Mouse (Mus musculus) layer of hippocampus, adult 18-20 months (tissue): ENCODE data around the gene Unc93b1. TPM values are rescaled to one million over a fixed set of nuclear protein-coding genes. Genes with fewer than 3 reads are reported as not detected.

Experiments
- DNase-seq, 2 experiments: peaks; one replicate each; pipeline ENCODE4 v3.0.0; 2022; ENCODE audit warnings: low spot score in 2 of 2
- total RNA-seq, 2 experiments: library from RNA; stranded (reverse); gene quantifications; 2 replicates each; pipeline ENCODE4 v1.2.3; 2021

The Unc93b1 gene
- total RNA-seq, 2 experiments from 2014 or later, result 13.6 to 15.9 TPM

DNA sequence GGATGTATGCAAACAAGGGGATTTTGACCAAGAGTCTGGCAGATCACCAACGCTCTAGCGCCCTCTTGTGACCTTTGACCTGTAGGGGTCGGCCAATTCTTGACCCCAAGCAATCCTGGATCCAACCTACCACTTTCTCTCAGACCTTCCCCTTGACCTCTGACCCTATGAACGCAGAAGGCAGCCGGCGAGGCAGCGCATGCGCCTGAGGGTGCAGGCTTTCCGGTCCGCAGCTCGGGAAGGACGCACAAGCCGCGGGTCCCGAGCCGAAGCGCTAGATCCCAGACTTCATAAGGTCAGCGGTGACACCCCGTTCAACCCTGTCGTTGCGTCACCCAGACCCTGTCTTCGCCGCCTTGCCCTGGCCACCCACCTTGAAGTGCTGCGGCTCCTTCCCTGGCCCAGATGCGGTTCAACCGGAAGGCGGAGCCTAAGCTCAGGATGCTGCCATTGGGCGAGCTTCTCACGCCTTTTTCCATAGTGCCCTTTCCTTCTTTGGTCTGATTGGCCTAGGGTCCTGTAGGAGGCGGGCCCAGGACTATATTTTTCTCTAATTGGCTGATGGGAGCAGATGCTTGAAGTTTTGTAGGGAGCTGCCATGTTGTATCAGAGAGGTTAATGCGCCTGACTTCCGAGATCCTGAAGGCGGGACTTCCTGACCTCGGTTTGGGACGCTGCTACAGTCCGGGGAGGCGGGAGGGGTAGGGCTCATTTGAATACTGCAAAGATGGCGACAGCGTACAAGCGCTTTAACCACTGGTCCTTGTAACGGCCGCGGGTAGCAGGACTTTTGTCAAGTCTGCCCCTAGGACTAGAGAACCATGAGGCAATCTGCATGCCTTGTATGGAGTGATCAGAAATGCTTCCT lies 22.4 kb upstream of the Unc93b1 start, which contains the start of gene Ndufs8:
Ndufs8 (minus strand) TSS at position 438 of the 868 bp plus-strand sequence.
- peak; percentile 96 to 97 for DNase-seq

DNA sequence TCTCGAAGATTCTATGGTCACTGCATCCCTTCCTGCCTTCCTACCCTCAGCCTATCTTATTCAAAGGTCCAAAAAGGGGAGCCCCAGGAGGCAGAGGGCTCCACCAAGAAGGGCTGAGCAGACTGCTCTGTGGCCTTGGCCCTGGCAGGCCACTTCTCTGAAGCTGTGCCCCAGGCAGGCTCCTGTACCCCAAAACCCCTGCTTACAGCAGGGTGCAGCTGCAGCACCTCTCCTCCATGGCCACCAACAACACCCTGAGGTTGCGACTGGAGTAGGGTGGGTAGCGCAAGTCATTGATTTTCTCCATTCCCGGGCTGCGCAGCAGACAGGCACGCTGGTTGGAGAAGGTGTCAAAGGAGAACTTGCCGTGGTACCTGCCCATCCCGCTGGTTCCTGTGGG lies 21.3 kb upstream of the Unc93b1 start:
- DNase-seq, result no peak

DNA sequence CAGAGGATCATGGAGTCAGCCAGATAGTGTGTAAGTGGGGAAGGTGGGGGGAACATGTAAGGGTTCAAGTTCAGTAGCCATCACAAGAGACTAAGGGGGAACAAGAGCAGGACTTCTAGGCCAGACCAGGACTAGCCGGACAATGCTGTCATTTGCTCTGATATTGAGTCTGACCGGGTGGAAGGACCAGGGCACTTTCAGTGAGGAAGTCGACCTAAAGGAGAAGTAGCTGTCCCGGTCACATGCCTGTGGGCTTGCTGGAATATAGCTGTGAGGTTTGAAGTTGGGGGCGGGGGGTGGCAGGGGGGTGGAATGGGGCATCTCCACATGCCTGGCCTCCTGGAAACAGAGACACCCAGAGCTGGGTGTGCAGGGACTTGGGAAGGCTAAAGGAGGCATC lies 20.5 kb upstream of the Unc93b1 start:
- DNase-seq, result no peak

DNA sequence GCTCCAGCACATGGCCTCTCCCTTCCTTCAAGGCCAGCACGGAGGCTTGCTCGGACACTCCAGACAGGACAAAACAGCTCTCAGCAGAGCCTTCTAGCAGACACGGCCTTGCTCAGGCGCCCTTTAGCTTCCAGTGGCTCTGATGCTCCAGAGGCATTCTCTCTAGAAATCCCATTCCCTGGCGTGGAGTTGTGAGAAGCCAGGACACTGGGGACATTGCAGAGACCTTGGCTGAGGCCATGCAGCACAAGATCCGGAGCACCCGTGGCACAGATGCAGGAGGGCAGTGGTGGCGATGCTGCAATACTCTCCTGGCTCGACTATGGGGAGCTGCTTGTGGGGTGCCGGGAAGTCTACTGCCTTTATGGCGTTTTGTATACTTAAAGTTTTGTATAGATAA lies 18.3 kb upstream of the Unc93b1 start:
- DNase-seq, result no peak

DNA sequence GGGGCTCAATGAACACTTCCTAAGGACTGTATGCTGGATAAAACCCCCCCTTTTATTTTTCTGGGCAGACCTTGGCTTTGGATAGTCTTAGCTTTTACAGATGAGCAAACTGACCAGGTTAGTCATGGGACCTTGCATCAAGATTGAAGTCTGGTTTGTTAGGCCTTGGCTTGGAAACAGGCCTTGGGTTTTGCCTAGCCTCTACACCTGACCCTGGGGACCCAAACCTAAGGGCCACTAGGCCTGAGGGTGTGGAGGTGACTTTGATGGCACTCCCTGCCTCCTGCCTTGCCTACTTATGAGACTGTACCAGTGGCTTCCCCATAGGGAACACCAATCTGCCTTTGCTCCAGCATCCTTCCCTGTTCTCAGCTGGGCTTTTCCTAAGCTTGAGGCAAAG lies 15.1 kb upstream of the Unc93b1 start:
- DNase-seq, result no peak

DNA sequence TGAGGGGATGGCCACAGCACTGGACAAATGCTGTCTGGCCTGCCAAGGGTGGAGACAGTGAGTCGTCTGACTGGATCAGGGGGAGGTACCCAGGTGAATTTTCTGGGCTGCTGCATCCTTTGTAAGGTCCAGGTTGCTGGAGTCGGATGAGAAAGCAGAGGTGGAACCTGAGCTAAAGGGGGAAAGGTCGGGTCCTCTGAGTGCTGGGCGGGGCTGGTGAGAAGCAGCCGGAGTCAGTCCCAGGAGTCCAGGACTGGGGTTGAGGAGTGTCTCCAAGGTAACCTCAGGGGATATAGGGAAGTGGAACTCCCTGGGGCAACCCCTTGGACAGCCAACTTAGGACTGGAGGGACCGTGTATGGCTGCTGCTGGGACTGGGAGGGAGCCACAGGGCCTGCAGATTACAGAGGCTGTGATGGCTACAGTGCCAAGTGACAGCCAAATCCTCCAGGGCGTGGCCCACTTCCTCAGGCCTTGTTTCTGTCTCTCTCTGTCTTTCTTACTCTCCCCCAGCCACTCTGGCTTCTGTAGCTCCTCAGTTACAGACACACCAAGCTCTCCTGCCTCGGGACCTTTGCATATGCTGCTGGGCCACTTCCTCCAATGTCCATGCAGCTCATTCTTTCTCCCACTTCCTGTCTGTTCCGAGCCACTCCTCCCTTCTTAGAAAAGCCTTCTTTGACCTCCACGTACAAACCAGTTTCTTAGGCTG lies 12.2 kb upstream of the Unc93b1 start:
- no peak for DNase-seq

DNA sequence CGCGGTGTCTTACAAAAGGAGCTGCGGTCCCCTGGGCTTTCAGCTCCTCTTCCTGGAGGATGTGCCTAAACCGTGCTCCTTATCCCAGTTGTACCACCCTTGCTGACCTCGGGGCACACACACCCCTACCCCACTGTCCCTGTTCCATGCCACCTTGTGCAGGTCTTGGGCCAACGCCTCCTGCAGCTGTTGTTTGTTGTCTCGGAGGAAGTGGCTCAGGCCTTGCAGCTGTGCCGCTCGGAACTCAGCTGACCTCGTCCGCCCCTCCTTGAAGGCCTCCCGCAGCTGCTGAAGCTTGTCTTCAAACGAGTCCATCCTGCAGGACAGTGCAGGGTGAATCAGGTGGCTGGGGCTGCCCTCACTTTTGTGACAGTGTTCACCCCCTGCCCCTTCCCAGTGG lies 11.4 kb upstream of the Unc93b1 start:
- DNase-seq, result no peak

DNA sequence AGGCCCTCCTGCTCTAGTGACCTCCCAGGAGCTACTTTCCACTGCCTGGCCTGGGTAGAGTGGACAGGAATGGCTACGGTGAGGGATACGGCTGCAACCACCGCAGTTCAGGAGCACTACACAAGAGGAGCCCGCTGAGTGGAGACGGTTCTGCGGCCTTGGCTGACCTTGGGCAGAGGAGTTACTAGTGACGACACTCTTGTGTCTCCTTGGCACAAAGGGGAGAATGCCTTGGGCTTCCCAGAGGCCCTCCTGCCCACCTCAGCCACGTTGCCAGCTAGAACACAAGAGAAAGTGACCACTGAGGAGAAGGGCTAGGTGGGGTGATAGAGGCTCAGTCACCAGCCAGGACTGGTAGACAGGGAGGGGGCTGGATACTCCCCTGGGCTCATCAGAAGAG lies 10.8 kb upstream of the Unc93b1 start:
- DNase-seq, result no peak

DNA sequence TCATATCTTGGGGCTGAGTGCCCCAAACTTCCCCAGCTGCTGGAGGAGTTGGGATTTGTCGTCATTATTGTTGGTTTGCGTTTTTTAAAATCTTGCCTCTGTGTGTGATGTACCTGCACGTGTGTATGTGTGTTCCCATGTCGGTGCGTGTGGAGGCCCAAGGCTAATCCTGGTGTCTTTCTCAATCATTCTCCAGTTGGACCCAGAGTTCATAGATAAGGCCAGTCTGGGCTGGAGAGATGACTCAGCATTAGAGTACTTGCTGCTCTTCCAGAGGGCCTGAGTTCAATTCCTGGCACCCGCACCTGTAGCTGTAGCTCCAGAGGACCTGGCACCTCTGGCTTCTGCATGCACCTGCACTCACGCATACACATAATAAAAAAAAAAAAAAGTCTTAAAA lies 10.1 kb upstream of the Unc93b1 start:
- no peak for DNase-seq

DNA sequence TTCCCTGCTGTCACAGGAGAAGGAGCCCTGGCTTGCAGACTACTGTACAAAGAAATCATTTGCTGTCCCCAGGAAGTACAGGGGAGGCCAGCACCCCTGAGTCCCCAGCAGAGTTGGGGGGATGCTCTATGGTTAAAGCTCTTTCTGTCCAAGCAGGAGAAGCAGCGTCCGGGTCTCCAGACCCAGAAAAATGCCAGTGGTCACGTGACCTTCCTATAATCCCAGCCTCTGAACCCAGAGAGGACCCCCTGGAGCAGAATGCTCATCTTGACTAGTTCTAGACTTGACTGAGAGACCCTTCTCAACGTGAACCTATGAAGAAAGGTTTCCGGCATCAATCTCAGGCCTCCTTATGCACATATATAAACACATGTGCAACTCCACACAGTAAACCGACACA lies 9.1 kb upstream of the Unc93b1 start:
- no peak for DNase-seq

DNA sequence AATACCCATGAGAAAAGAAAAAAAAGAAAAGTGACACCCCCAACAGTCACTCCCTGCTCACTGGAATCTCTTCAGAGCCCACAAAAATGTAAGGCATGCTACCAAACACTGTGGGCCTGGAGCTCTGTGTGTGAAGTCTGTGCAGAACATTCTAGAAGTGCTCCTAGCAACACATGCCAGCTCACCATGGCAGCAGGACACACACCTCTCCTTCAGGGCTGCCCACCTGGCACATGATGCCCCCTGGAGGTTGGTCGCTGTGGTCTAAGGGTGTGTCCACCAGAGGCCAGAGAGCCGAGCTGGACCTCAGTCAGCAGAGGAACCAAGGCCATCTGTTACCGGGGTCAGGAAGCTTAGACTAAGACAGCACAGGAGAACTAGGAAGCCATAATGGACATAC lies 8.7 kb upstream of the Unc93b1 start:
- DNase-seq, result no peak

DNA sequence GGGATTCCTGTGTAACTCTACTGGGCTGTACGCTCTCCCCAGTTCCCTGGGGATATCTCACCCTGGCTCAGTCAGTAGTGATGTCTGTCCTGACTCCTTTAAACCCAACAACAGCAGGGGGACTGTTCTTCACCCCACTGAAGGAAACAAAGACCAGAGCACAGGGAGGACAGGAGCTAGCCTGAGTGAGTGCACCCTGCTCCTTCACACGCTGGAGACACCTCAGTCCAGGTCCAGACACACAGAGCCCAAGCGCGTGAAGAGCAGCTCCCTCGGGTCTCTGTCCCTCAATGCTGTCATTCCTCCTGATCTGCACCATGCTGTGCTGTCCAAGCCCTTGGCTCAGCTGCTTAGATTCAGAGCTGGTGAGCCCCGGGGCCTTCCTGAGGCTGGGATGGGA lies 8.3 kb upstream of the Unc93b1 start:
- DNase-seq, result no peak

DNA sequence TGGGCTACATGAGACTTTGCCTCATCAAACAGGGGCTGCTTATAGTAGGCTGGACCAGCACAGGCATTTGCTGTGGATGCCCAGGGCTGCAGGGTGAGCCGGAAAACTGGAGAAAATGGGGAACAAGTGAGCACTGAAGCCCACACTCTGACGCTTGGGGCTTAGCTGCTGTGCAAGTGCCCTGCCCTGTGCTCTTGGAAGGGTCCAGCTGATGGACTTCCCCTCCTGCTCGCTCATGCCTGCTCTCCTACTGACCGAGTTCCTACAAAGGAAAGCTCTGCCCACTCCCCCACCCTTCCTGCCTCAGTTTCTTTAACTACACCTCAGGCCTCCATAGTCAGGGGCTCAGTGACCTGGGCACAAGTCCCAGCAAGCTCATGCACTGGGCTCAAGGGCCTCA lies 7.0 kb upstream of the Unc93b1 start:
- no peak for DNase-seq

DNA sequence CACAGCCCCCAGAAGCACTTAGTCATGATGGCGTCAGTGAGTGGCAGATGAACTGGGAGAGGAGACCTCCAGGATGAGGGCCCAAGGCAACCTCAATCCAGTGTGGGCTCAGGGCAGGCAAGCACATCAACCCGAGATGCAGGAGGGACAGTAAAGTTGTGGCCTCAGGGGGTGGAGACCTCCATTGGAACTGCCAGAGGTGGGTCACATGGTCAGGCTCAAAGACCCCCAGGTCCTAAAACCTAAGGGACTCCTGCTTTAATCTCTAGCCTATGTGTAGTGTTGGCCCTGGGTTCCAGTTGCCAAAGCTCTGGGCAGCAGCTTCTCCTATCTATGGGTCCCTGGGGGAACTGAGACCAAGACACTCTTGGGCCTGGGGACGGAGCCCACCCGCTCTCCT lies 6.2 kb upstream of the Unc93b1 start:
- DNase-seq, result no peak

DNA sequence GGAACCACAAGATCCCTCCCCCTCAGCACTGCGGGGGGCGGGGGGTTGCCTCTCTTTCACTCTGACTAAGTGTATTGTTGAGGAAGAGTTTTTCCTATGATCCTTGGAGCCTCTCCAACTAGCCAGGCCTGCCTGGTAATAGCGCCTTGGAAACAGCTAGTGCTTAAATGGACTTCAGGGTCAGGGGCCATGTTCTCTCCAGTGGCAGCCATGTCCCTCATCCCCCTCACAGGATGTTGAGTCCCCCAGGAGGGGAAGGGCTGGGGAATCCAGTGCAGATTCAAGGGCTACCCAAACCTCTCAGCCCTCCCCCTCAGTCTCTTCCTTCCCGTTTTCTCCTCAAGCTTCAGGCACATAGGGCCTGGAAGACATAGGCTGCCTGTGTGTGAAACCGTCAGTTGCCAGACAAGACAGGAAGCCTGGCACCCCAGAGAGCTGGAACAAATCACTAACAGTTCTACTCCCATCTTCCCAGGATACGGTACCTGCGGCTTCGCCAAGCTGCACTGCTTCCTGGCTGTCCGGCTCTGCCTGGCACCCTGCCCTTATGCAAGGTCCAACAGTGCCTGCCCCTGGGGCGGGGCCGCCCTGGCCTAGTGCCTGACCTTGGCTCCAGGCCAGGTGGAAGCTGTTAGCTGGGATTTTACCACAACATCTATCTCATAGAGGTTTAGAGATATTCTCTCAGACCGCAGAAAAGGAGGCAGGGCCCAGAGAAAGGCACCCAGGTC lies 5.6 kb upstream of the Unc93b1 start, which contains the start of gene Aldh3b1:
Aldh3b1 (minus strand) TSS at position 598 of the 731 bp plus-strand sequence.
- DNase-seq, result peak; percentile 43 to 60

DNA sequence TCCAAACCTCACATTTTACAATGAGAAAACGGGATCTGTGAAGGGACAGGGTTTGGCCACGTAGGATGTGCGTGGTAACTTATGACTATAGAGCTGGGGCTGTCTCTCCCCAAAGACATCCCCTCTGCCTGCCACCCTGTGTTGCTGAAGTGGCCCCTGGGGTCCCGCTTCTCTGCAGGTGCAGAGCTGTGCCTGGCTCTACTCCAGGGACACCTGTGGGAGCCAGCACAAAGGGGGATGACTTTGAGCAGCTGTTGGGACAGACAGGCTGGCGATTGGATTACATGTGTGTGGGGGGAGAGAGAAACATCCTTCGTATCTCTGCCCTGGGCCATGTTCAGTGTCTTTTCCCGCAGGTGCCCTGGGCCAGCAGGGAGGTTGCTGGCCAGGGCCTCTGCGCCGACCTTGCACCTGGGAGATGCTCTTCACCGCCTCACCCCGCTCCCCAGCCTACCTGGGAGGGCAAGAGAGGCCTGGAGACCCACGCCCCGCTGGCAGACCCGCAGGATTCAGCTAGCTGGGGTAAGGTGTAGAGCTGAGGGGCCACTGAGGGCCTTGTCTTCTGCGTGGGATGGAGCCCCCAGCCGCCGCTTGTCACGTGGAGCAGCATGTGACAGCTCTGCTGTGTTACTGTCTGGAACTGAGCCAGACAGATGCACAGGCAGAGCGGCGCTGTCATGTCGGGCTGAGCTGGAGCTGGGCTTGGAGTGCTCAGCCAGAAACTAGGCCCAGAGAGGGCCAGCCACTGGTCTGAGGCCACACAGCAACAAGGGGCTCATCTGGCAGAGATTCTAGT lies 4.5 kb upstream of the Unc93b1 start:
- DNase-seq, result no peak

DNA sequence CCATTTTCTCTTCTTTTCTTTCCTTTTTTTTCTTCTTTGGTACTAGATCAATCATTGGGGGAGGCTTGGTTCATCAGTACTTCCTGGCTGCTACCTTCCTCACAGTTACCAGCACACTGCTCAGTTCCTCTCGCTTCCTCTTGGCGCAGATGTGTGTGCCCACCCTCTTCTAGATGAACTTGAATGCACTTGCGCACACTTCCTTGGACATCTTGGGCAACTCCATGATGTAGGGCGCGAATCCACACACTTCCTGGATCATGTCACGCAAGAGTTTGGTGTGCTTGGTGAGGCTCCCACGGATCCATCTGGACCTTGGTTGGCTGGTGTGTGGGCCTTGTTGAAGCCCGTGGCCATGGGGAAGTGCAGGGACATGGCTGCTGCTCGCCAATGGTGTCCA lies 3.3 kb upstream of the Unc93b1 start:
- DNase-seq, result no peak

DNA sequence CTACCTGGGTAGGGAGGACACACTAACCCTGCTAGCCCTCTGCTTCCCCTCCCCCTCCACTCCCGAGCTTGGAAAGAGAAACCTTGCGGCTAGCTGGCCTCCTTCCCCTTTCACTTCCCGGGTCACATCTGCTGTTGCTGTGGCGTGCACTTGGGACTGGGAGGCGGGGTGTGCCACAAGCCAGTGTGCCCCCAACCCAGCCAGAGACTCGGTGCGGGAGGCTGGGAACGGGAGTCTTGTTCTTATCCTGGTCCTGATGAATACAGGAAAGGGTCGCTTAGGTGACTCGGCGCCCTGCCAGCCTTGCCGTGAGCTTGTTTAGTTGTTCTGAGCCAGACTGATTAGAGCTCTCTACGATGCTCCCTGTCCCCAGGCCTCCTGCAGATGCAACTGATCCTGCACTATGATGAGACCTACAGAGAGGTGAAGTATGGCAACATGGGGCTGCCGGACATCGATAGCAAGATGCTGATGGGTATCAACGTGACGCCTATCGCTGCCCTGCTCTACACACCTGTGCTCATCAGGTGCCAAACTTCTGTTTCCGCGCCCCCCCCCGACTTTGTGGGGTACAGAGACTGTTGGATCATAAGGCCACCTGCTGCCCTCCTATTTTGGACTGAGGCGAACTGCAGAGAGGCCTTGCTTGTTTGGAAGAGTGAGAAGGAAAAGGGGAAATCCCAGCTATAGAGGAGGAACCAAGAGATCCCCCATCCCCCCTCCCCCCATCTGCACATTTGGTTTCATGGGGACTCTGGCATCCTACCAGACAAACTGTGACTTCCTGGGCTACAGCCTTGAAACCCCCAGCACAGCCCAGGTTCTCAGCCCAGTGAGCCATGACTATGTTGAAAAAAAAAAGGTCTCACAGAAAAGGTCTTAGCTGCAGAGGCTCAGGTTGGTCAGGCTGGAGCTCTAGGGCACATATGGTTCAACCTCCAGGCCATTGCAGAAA lies 1.2 kb downstream of the Unc93b1 start:
- no peak for DNase-seq

DNA sequence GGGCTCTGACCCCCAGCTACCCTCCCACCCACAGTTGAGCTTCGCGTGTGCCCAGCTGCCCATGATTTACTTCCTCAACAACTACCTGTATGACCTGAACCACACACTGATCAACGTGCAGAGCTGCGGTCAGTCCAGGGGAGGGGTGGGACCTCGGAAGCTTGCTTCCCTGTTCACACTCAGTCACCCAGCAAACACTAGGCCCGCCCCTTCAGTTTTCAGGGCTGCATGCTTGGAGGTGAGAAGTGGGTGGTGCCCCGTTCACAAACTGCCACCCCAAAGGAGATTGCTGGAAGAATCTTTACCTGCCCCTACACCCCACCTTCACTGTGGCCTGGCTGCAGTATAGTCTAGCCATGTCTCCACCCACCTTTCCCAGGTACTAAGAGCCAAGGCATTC lies 7.3 kb downstream of the Unc93b1 start:
- DNase-seq, result no peak
